Mouse (Mus musculus): ENCODE results near the gene Cytip. TPM values are rescaled to one million over a fixed set of nuclear protein-coding genes. Genes with fewer than 3 reads are reported as not detected.
A peak's percentile ranks its signal among the peaks of the same experiment; 100 is the strongest.

Gene Cytip
- under 1 TPM; 0.28 to 0.42 TPM for total RNA-seq (2021)
- long read RNA-seq, experiment 1 = 0 reads
- long read RNA-seq, experiment 2 = 0 reads

DNA sequence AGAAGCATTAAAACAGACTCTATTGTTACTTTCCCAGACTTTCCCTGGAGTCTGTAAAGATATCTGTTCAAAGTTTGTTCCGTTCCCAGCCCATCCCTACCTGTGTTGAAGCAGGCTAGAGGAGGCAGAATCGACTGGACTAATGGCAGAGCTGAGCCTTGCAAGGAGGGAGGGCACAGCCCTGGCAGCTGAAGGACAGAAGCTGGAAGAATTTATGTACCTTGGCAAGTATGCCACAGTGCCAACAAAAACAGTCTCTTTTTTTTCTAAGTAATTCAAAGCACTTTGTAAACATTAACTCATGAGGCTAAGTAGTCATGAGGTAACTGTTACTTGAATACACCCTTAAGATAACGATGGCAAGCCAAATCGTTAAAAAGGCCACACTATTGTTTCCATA lies at the start of gene Cytip:
Gene Cytip (minus strand): TSS at position 187 of the 400 bp plus-strand sequence.
- H3K27ac ChIP-seq = no peak within 1 kb of the TSS
- intact Hi-C loops (cut with DNase I) = no loop called here
- no peak for TF ChIP-seq CTCF (IDR thresholded peaks at IDR 0.05)
- H3K4me3 ChIP-seq = no peak within 1 kb of the TSS
- no peak for DNase-seq

DNA sequence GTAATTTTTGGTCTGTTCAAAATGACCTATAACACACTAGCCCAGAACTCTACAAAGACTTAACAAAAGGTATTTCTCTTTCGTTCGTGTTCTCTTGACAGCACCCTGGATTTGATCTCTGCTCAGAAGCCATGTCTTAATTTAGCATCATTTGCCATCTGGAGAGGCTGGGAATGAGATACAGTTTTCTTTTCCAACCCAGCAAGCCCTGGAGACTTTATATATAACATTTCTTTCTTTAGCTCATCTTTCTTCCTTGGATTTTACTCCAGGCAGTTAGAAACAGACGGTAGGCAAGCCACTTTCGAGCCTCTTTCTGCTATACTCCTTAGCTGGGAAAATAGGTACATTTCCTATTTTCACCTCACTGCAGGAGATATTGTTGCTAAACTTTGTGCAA lies 45.3 kb upstream of the Cytip start:
- DNase-seq = no peak
- no peak overlapping the region for H3K4me3 ChIP-seq
- intact Hi-C loops (cut with DNase I) = no loop called here
- TF ChIP-seq CTCF (IDR thresholded peaks at IDR 0.05) = no peak
- no peak overlapping the region for H3K27ac ChIP-seq

DNA sequence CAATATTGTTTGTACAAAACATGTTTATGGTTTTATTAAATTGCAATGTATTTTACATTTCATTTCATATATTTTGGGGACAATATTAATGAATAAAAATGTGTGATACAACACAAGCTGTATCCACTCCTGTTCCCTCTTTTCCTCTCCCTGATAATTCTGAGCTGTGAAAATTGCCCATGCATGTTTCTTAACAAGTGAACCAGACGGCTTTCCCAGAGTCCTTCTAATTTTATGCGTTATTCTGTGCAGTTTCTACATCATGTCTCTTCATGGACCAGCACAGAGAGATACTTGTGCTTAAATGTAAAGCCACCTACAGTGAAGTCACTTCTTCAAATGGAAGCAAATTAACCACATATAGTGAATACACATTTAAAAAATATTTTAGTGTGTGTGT lies 42.2 kb upstream of the Cytip start:
- TF ChIP-seq CTCF (IDR thresholded peaks at IDR 0.05) = no peak
- intact Hi-C loops (cut with DNase I) = no loop called here
- H3K27ac ChIP-seq = no peak overlapping the region
- H3K4me3 ChIP-seq = no peak overlapping the region
- DNase-seq = no peak

DNA sequence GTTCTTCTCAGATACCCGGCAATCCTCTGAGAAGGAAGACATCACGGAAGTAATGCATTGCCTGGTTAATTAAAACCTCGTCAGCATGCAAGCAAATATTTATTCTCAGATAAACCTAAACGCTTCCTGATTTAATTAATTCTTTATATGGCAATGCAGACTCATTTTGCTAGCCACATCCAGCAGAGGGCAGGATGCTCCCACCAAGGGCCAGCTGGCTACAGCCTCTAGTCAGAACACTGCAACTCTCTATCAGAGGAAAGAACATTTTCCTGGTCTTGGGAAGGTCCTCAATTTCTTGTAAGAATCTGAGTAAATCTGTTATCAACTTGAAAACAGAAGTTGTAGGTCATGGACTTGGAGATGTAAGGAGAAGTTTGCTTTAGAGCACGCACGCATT lies 4.1 kb upstream of the Cytip start:
- intact Hi-C loops (cut with DNase I) = no loop called here
- no peak overlapping the region for H3K4me3 ChIP-seq
- peak; percentile 64 for TF ChIP-seq CTCF (IDR thresholded peaks at IDR 0.05)
- H3K27ac ChIP-seq = no peak overlapping the region
- peak; percentile 31 for DNase-seq

DNA sequence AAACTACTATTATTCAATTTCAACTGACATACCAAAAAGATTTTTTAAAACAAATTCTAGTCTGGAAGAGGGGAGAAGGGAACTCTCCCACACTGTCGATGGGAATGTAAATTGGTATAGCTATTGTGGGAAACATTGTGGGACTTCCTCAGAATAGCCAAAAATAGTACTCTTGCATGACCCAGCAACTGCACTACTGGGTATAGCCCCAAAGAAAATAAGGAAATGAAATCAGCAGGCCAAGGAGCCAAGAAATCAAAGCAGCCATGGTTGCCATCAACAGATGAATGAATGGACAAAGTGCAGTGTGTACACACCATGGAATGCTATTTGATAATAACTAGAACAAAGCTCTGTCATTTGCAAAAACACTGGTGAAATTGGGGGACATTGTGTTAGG lies 1.5 kb upstream of the Cytip start:
- intact Hi-C loops (cut with DNase I) = no loop called here
- no peak for TF ChIP-seq CTCF (IDR thresholded peaks at IDR 0.05)
- Histone ChIP-seq H3K4me3 (no peak overlapping the region), H3K27ac (no peak overlapping the region)
- no peak for DNase-seq

DNA sequence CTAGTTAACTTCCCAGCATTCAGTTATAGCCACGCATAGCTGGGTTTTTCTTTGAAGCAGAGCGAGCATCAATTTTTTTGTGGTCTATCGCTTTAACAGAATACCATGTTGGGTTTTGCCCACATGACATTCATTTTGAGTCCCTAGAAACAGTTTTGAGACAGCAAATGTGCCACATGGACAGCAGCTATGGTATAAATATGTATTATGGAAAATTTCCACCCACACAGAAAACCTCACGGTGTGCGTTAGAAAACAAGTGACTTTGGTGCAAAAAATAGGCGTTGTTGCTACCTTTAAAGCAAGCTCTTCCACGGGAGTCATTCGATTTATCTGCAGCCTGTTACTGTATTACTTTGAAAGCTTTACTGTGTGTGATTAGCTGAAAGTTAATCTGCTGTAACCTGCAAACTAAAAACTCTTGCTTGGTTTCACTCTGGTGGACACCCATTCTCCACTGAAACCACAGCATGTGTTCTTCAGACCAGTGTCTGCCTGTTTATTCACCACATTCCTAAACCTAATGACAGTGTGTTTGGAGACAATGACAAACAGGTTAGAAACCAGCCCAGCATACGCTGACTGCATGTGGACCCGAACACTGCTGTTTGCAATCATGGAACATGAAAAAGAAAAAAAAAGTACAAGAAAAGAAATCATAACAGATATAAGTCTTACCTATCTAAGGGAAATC lies 763 bp downstream of the Cytip start:
- no peak for TF ChIP-seq CTCF (IDR thresholded peaks at IDR 0.05)
- intact Hi-C loops (cut with DNase I) = no loop called here
- DNase-seq = no peak
- Histone ChIP-seq H3K4me3 (no peak overlapping the region), H3K27ac (no peak overlapping the region)

DNA sequence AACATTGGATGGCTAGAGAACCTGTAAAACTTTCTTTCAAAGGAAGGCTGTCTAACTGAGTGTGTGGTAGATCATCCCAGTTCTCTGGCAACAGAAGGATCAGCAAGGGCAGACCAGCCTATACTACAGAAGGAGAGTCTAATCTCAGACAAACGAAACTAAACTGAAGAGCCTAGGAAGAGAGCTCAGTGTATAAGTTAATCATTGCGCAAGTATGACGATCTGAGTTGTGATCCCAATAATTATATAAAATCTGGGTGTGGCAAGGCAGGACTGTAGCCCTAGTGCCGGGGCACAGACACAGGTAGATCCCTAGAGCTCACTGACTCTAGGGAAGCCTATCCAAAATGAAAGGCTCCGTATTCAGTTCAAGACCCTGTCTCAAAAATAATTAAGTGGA lies 3.2 kb downstream of the Cytip start:
- Histone ChIP-seq H3K4me3 (no peak overlapping the region), H3K27ac (no peak overlapping the region)
- intact Hi-C loops (cut with DNase I) = no loop called here
- TF ChIP-seq CTCF (IDR thresholded peaks at IDR 0.05) = no peak
- DNase-seq = no peak

DNA sequence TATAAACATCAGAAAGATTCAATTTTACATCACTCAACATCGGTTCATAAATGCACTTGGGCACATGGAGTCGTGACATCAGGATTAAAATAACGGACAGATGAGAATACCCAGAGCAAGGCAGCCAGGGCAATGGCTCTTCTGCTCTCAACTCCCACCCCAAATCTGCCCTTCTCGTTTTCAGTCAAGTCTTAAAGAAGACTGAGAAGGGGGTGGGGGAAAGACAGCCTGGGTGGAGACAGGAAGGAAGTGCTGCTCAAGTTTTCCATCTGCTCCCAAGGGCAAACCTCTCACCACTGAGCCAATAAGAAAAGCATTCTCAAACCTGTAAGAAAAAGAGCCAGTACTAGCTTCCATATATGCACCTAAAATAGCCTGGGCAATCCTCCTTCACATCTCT lies 5.8 kb downstream of the Cytip start:
- H3K27ac ChIP-seq = no peak overlapping the region
- intact Hi-C loops (cut with DNase I) = no loop called here

DNA sequence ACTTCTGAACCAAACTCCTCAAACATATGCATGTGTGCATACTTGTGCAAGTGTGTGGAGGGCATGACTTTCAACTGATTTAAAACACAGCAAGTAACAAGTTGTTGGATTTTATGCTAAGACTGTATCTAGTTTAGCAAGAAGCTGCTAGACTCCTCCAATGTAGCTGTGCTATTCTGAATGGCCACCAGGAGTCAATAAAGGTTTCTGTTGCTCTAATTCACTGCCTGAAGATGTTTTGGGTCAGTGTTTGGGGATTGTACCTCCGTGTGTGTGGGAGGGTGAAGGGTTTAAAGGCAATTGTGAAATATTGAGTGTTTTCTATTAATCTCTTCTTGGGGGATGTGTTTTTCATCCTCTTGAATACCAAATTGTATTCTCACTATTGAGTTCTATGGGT lies 6.4 kb downstream of the Cytip start:
- H3K4me3 ChIP-seq = no peak overlapping the region
- DNase-seq = no peak
- TF ChIP-seq CTCF (IDR thresholded peaks at IDR 0.05) = no peak
- intact Hi-C loops (cut with DNase I) = no loop called here
- no peak overlapping the region for H3K27ac ChIP-seq

More for the DNA sequence above, 5.8 kb downstream of the Cytip start:
- DNase-seq = no peak
- no peak for TF ChIP-seq CTCF (IDR thresholded peaks at IDR 0.05)
- H3K4me3 ChIP-seq = no peak overlapping the region

DNA sequence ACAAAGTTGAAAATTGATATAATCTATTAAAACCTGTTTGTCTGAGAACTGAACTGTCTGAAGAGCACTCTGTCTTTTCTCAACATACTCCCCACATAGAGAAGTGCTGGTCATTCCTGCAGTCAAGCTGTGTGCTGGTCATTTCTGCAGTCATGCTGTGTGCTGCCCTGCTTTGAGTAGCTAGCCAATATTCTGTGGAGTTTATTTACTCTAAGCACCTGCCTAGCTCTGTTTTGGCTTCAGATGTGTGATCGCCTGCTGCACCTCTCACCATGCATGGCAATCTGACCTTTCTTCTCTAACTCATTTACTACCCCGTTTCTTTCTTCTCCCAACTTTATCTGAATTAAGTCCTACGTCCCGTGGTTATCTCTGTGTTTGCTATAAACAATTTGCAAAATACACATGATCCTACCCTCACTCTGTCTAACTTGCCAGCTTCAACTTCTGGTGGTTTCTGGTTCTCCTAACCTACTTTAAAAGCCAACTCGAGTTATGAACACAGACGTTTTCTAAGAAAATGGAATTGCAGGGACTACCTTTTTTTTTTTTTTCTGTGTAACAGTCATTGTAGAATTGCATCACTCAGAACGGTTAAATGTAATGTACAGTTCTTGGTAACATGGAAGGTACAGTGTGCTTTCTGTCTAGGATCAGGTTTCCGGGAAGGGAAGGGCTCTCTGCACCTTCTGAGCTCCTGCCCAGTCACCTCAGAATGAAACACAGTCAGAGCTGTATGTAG lies 7.9 kb downstream of the Cytip start:
- DNase-seq = no peak
- Histone ChIP-seq H3K27ac (no peak overlapping the region), H3K4me3 (no peak overlapping the region)
- TF ChIP-seq CTCF (IDR thresholded peaks at IDR 0.05) = no peak
- intact Hi-C loops (cut with DNase I) = no loop called here

DNA sequence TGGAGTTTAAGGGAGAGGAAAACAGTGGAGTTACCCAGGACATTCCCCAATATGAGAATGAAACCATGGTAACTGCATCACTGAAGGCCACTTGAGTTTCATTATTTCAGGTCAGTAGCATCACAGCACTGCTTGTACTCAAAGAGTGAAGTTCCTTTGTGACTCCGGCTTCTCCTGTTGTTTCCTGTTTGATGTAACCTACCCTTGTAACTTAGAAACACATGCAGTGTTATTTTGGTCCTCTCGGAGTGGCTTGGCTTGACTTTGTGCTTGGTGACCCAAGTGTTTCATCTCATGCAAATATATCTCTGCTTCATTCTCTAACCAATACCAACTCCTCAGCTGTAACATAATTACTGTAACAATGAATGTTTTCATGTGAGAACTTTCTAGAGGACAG lies 11.1 kb downstream of the Cytip start:
- no peak overlapping the region for H3K4me3 ChIP-seq
- no peak overlapping the region for H3K27ac ChIP-seq
- no peak for TF ChIP-seq CTCF (IDR thresholded peaks at IDR 0.05)
- no peak for DNase-seq
- intact Hi-C loops (cut with DNase I) = no loop called here

DNA sequence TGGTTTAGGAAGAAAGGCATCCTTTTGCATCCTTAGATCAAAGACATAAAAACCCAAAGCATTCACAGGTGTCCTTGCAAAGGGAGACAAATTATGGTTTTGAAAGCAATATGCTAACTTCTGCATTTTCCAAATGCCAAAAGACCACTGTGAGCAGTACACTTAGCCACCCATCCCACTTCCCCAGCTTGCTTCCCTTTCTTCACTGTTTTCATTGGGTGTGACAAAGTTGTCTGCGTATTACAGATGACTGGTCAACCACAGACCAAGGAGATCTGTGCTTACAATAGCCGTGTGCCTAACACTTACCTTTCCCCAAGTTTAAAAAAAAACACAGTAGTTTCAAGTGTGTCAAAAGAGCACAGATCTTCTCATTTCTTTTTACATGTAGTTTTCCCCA lies 11.7 kb downstream of the Cytip start:
- no peak for TF ChIP-seq CTCF (IDR thresholded peaks at IDR 0.05)
- intact Hi-C loops (cut with DNase I) = no loop called here
- Histone ChIP-seq H3K27ac (no peak overlapping the region), H3K4me3 (no peak overlapping the region)
- no peak for DNase-seq

DNA sequence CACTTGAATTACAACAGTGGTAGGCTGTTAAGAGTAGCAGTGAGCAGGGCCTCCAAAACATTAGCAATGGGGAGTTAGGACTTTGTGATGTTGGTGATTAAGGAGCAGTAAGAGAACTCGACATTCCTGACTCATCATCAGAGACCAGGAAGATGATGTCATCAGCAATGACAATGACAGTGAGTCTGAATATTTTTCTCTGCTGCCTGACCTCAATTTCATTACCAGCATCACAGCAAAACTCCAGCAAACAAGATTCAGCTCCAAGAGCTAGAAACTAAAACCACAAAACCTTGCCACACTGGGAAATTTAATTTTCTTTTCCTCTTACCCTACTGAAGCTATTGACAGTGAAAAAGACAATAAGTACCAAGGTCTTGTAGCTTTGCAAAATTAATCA lies 14.6 kb downstream of the Cytip start:
- H3K4me3 ChIP-seq = no peak overlapping the region
- no peak for TF ChIP-seq CTCF (IDR thresholded peaks at IDR 0.05)
- DNase-seq = no peak
- intact Hi-C loops (cut with DNase I) = no loop called here
- no peak overlapping the region for H3K27ac ChIP-seq

DNA sequence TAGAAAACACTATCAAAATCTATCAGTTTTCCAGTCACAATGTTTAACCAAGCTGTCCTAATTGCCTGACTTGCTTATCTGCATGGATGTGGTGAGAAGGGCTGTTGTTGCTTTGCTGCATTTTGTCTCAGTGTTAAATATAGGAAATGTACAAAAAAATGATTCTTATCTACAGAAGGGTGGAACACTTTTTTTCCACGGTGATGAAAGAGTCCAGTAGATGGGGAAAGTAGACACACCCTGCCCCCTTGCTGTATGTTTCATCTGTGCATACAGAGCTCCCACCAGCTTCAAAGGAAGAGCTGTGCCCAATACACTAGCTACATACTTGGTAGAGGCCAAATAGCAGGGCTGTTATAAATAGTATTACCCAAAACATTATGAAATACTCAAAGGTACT lies 16.3 kb downstream of the Cytip start:
- TF ChIP-seq CTCF (IDR thresholded peaks at IDR 0.05) = no peak
- no peak overlapping the region for H3K27ac ChIP-seq
- H3K4me3 ChIP-seq = no peak overlapping the region
- intact Hi-C loops (cut with DNase I) = no loop called here
- DNase-seq = no peak
